Mouse (Mus musculus): ENCODE measurements around the gene Pip5k1c.

The Pip5k1c gene

GRCm38 (mm10) chr10:81302781-81303218 is 10.0 kb downstream of the Pip5k1c start:
- DNase-seq (ENCODE audit: low spot score in 2 of 2) = no peak

GRCm38 (mm10) chr10:81303258-81303657 is 10.5 kb downstream of the Pip5k1c start:
- no peak for DNase-seq (ENCODE audit: low spot score in 2 of 2)

- no peak for DNase-seq (ENCODE audit: low spot score in 2 of 2)
Observed at GRCm38 (mm10) chr10:81303761-81304160, 11.0 kb downstream of the Pip5k1c start.

- DNase-seq (ENCODE audit: low spot score in 2 of 2) = peak in 1 of 2 experiments; percentile 78
Observed at GRCm38 (mm10) chr10:81304597-81305238, 12.0 kb downstream of the Pip5k1c start.

- no peak for DNase-seq (ENCODE audit: low spot score in 2 of 2)
Observed at GRCm38 (mm10) chr10:81305663-81306062, 12.9 kb downstream of the Pip5k1c start.

GRCm38 (mm10) chr10:81306173-81306668 is 13.5 kb downstream of the Pip5k1c start:
- no peak for DNase-seq (ENCODE audit: low spot score in 2 of 2)

- DNase-seq (ENCODE audit: low spot score in 2 of 2) = no peak
Observed at GRCm38 (mm10) chr10:81306837-81307682, 14.3 kb downstream of the Pip5k1c start.

GRCm38 (mm10) chr10:81309571-81309970 is 16.8 kb downstream of the Pip5k1c start:
- no peak for DNase-seq (ENCODE audit: low spot score in 2 of 2)

GRCm38 (mm10) chr10:81313581-81313980 is 20.8 kb downstream of the Pip5k1c start:
- no peak for DNase-seq (ENCODE audit: low spot score in 2 of 2)

- no peak for DNase-seq (ENCODE audit: low spot score in 2 of 2)
Observed at GRCm38 (mm10) chr10:81314201-81314600, 21.4 kb downstream of the Pip5k1c start.

- no peak for DNase-seq (ENCODE audit: low spot score in 2 of 2)
Observed at GRCm38 (mm10) chr10:81315587-81315986, 22.8 kb downstream of the Pip5k1c start.

- DNase-seq (ENCODE audit: low spot score in 2 of 2) = peak in 1 of 2 experiments; percentile 58
Observed at GRCm38 (mm10) chr10:81316338-81317060, 23.7 kb downstream of the Pip5k1c start.

GRCm38 (mm10) chr10:81317273-81317672 is 24.5 kb downstream of the Pip5k1c start:
- DNase-seq (ENCODE audit: low spot score in 2 of 2) = peak in 1 of 2 experiments; percentile 61

GRCm38 (mm10) chr10:81318589-81319329 is 26.0 kb downstream of the Pip5k1c start:
- DNase-seq (ENCODE audit: low spot score in 2 of 2) = peak in 1 of 2 experiments; percentile 45

GRCm38 (mm10) chr10:81319330-81319699 is 26.6 kb downstream of the Pip5k1c start:
- peak in 1 of 2 experiments; percentile 58 for DNase-seq (ENCODE audit: low spot score in 2 of 2)

- DNase-seq (ENCODE audit: low spot score in 2 of 2) = peak in 1 of 2 experiments; percentile 45
Observed at GRCm38 (mm10) chr10:81319741-81320549, 27.2 kb downstream of the Pip5k1c start.

GRCm38 (mm10) chr10:81320550-81321347 is 28.0 kb downstream of the Pip5k1c start, which contains the start of gene Cactin:
TSS of gene Cactin (plus strand) at chr10:81321103.
- peak; percentile 96 to 99 for DNase-seq (ENCODE audit: low spot score in 2 of 2)

- DNase-seq (ENCODE audit: low spot score in 2 of 2) = no peak
Observed at GRCm38 (mm10) chr10:81321436-81321835, 28.7 kb downstream of the Pip5k1c start.

GRCm38 (mm10) chr10:81322444-81322843 is 29.7 kb downstream of the Pip5k1c start:
- no peak for DNase-seq (ENCODE audit: low spot score in 2 of 2)
